Mouse (Mus musculus): ENCODE results near the gene Grin2a.
A peak's percentile ranks its signal among the peaks of the same experiment; 100 is the strongest.

Gene Grin2a

DNA sequence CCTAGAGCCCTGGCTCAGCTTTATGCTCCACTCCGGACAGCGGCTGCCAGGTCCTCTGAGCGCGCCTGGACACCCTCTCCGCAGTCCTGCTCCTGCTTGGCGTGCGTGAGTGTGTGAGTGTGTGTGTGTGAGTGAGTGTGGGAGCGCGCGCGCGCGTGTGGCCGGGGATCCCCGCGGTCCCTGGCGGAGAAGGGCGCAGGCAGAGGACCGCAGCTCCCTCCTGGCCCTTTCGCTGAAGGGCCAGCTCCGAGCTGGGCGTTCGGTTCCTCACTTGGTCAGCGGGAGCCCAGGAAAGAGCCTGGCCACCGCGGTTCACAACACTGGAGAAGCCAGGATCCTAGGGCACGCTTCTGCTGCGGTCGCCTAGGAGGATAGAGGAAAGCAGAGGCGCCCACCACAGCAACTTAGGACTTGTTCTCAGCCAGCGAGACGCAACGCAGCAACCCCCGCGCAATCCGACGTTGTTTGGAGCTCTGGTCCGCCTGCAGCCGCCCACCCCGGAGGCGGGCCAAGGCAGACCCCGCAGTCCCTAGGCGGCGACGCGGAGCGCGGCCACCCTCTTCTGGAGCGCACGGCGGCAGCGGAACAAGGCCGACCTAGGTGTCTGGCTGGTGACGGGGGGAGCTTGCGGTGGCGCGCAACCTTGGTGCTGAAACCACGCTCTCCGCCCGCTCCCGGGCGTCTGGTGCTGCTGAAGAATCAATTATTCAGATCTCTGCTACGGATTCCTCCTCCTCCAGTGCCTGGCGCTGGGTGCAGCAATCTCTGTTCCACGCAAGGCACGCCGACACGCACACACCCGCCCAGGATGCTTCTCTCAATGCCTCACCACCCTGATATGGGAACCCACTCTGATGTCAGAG, at the start of gene Grin2a:
Gene Grin2a (minus strand): TSS at position 610 of the 863 bp plus-strand sequence.
- peak; percentile 71 for DNase-seq (ENCODE audit: low read depth, low spot score)

DNA sequence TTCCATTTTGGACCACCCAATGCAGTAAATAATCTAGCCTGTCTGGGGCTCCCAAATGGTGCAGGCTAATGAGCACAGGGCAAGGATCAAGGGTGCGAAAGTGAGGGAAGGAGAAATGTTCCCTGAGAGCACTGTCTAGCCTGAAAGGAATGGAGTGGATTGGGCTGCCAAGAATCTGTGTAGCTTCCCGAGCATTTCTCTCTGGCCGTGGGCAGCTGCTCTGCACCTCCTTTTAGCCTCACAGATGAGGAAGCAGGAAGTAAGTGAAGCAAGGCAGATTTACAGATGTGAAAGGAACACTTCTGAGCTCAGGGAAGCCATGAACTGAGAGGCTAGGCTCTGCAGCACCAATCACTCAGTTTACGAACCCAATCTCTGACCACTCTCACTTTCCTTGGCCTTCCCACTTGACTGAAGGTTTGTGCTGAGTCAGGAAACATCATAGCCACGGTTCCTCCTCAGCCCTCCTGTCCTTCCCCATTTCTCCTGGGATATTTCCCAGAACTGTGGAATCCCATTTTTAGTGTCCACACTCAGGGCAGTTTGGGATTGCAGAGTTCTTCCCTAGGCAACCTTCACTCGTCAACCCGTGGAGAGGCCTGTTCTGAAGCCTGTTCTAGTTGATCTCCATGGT, 40.3 kb upstream of the Grin2a start:
- no peak for DNase-seq (ENCODE audit: low read depth, low spot score)

DNA sequence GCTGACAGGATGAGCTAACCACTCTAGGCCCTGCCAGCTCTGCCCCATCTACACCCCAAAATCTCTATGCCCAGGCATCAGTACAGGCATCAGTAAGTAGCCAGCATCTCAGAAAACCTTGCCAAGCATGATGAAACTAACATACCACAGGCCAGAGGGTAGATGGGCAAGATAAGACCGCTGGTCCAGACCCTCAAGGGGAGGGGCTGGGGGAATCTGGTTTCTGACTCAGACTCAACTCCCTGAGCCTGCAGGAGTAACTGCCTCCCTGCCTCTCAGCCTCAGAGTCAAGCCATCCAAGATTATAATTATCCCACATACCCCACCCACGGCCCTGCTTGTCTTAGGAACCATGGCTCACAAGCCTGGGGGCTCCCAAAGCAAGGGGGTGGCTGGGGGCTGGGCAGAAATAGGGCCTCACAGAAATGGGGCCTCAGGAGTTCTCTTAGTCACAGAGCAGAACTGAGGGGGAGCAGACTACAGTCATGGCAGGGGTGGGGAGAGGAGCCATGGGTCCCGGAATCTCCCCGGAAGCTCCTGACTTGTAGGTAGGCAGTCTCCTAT, 38.1 kb upstream of the Grin2a start:
- no peak for DNase-seq (ENCODE audit: low read depth, low spot score)

DNA sequence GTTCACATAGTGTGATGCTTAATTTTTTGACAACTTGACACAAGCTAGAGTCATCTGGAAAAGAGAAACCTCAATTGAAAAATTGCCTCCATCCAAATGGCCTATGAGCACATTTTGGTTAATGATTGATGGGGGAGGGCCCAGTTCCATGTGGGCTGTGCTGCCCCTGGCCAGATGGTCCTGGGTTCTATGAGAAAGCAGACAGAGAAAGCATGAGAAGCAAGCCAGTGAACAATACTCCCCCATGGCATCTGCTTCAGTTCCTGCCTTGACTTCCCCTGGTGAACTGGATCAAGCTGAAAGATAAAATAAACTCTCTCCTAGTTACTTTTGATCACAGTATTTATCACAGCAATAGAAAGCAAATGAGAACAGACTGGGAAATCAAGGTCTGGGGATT, 36.5 kb upstream of the Grin2a start:
- no peak for DNase-seq (ENCODE audit: low read depth, low spot score)

DNA sequence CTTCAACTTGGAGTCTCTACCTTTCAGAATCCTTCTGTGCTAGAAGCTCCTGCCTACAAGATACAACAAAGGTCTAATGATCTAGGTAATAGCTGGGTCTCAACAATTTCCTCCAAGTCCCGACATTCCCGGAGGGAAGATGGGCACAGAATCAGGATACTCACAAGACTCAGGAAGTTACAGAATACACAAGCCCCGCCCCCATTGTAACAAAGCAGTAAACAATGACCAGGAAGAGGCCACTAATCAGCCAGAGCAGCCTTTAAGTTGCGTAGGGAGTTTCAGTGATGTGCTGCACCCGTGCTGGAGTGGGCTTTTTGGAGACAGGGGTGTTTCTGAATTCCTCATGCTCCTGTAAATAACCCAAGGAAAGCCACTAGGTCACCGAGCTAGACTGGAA, 31.4 kb upstream of the Grin2a start:
- DNase-seq (ENCODE audit: low read depth, low spot score): peak; percentile 79

DNA sequence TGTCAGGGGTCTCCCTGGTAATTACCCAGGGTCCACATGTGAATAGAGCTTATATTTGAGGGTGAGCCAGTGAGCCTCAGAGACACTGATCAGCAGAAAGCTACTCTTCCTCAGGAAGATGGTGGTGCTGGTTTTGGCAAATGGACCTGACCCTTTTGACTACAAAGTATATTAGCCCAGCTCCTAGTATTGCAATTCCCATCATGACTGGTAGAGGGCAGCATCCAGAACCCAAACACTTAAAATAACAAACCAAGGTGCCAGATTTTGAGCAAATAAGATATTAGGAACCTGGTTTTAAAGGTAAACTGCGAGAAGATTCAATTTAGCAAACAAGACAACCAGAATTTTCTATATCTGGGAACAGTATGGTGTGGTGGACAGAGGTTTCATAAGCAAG, 14.4 kb upstream of the Grin2a start:
- DNase-seq (ENCODE audit: low read depth, low spot score): peak; percentile 54

DNA sequence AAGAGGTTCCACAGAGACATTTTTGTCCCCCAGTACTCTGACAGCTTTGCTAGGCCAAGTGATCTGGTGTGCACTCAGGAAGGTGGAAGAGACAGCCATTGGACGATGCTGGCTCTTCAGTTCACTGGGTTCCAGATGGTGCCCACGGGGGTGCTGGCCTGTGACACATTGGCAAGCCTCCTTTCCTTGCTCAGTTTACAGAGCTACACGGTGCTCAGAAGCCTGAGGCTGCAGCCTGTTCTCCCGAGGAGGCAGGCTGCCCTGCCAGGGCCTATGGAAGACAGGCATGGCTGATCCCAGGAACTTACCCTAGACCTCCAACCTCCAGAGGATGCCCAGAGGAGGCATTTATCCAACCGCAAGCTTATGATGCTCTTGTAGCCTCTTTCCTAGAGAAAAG, 10.2 kb upstream of the Grin2a start:
- no peak for DNase-seq (ENCODE audit: low read depth, low spot score)

DNA sequence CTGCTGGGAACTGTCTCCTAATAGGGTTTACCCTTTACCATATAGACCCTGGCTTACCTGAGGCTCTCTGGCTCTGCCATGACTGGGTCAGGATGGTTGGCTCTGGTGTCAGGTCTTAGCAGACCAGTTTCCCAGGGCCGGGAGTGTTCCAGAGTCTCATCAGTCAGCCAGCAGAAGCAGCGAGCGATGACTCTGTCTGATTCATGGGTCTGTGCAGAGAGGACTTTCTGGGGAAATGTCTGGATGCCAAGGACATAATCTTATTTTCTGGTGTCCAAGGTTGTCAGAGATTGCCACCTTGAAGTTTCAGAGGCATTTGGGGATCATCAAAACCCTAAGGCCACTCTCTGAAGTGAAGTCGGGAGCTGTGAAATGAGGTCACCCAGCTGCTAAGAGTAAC, 8.7 kb upstream of the Grin2a start:
- no peak for DNase-seq (ENCODE audit: low read depth, low spot score)

DNA sequence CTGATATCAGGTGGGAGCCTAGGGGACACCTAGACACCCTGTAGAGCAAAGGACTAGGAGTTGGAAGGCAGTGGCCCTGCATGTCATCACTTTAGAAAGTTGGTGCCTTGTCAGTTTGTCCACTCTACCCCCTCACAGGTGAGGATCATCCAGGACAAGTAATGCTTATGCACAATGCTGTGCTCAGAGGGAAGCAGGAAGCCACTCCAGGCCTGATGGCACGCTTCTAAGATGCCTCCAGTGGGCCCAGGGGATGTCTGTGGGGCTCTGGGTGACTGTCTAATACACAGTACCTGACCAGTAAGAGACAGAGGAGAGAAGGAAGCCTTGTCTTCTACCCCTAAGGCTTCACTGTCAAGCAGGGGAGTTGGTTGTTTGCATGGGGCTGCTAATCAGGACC, 7.6 kb upstream of the Grin2a start:
- no peak for DNase-seq (ENCODE audit: low read depth, low spot score)

DNA sequence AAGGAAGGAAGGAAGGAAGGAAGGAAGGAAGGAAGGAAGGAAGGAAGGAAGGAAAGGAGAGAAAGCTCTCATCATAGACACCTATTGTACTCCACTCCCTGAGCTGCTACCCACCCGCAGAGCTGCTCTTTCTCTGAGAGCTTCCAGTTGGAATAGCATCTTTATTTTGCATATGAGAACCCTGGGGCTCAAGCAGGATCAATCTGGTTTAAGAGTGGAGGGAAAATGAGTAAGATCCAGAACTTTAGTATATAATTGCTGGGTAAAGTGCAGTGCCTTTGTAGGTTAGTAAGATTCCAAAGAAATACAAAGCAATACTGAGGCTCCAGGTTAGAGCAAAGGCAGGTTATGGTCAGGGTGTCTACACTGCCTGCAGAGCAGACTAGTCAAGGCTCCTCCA, 6.2 kb upstream of the Grin2a start:
- DNase-seq (ENCODE audit: low read depth, low spot score): peak; percentile 93

DNA sequence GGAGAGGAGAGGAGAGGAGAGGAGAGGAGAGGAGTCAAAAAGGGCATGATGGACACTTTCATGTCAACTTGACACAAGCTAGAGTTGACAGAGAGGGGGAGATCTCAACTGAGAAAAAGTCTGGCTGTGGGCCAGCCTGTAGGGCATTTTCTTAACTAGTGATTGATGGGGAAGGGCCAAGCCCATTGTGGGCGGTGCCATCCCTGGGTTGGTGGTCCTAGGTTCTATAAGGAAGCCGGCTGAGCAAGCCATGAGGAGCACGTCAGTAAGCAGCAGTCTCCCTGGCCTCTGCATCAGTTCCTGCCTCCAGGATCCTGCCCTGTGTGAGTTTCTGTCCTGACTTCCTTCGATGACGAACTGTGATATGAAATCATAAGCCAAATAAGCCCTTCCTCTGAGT, 4.6 kb upstream of the Grin2a start:
- peak; percentile 87 for DNase-seq (ENCODE audit: low read depth, low spot score)

DNA sequence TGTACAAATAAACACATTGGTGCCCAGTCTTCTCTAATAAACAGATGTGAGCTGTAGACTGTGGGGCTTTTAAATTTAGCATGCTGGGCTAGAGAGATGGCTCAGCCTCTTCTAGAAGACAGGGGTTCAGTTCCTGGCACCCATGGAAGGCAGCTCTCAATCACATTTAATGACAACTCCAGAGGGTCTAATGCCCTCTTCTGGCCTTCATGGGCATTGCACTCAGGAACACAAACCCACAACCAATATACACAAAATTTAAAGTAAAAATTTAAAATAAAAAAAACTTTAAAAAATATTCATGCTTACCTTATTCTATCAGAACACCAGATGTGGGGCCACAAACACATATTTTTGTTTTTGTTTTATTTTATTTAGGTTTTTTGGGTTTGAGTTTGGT, 2.6 kb upstream of the Grin2a start:
- DNase-seq (ENCODE audit: low read depth, low spot score): peak; percentile 52

DNA sequence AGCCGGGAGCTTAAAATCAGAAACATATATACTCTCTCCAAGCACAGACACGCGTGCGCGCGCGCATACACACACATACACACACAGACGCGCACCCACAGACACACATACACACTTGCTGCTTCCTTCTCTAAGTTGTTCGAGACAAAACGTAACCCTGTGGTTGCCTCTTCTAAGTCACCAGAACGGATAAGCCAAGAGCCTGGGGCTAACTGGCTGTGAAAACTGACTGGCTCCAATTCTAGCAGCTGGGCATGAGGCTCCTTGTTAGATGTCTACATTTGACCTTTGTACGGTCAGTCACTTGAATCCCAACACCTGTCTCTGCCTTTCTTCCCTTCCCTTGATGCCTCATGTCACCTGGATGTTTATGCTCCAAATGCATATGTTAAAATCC, 452 bp upstream of the Grin2a start:
- no peak for DNase-seq (ENCODE audit: low read depth, low spot score)

DNA sequence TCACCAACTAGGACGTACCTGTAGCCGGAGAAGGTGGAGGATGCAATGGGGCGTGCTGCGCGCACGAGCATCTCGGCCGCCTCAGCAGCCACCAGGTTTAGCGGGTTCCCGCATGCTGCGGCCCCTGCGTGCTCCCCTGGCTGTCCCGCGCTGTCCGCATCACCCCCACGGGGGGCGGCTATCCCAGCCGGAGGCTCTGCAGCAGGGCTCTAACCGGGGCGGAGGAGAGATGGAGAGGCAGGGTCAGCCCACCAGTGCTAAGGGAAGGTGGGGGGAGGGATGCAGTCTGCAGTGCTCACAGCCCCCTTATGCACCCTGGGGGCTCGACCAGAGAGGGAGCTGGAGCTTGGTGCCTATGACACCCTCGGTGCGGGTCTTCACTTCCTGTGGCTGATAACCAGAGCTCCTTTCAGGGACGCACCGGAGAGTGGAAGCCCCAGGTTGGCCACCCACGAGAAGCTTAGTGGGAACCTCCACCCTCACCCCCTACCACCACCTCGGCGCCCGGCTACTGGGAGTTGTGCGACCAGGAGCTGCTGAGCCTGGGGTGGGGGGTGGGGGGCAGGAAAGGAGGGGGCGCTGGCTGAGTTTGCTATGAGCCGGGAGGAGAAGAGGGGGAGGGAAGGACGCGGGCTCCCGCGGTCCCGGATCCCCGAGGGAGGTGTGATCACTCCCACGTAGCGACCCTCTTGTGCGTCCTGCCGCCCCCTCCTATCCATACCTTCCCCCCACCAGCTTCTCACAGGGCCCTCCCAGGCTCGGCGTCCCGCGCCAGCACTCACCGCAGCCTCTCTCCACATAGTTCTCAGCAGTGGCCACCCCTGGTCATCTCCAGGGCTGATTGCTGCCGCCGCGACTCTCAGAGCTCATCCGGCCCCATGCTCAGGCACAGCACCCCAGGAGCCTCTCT, 1.1 kb downstream of the Grin2a start:
- DNase-seq (ENCODE audit: low read depth, low spot score): peak; percentile 39

DNA sequence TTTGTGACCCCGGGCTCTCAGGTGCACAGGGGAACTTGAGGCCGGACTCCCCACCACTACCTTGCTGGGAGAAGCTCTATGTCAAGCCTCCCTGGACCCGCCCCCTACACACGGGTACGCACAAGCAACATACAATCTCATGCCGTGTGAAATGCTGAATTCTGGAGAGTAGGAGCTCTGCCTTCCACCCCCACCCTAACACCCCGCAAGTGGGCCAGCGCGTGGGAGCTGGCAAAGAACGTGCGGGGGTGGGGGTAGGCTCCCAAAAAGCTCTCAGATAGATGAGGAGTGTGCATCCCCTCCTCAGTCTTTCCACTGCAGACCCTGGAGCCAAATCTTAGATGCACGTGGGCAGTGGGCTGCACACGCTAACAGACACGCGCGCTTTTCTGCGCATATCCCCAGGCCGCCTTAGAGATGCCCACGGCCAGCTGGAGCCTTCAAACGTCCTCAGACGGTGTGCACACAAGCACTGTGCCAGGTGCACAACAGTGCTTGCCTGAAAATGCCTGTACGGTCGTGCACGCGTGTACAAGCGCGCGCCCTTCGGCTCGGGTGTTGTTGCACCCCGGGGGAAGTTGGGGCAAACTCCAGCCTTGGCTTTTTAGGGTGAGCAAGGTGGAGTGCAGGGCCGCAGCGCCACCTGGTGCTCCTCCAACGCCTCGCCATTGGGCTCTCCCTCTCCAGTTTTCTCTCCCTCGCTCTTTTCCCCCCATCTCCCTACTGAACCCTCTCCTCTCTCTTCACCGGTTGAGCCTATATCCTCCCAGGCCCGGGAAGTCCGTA, 1.9 kb downstream of the Grin2a start:
- peak; percentile 82 for DNase-seq (ENCODE audit: low read depth, low spot score)

DNA sequence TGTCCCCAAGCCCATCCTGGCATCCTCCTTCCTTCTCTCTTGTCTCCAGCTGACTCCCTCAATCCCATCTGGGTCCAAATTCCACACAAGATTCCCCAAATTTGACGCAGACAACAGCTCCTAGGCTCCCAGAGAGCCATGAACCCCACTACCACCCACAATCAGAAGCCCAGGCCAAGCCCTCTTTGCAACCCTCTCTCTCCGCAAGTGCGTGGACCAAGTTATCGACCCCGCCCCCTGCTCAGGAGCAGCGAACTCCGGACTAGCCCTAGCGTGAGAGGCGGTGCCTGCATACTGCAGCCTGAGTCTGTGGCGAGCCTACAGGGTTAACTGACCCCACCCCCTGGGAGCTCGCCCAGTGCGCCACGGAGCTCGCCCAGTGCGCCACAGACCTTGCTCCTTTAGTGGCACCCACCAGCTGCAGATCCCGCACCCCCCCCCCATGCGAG, 2.6 kb downstream of the Grin2a start:
- DNase-seq (ENCODE audit: low read depth, low spot score): peak; percentile 87

DNA sequence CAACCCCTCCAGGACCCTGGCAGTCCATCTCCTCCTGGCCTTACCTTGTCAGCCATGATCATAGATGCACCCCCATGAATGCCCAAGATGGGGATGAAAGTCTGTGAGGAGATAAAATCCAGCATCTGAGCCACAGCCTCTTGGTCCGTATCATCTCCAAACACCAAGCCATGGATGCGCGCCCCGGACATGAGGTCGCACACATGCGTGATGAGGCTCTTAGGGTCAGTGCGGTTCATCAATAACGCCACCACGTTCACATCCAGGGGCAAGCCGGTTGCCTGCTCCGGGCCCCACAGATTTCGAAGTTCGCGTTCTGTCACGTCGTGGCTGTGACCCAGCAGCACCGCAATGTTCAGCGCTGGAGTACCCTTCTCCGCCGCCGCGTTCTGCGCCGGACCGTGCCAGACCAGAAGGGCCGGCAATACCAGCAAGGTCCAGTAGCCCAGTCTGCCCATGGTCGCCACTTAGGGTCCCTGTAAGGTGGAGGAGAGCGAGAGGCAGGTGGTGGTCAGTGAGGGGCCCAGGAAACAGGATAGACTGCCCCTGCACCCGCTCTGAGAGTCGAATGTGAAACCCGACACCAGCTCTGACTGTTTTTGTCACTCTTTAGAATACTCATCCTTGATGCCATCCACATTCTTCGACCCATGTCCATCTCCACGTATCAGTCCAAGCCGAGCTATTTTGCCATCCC, 3.1 kb downstream of the Grin2a start:
- DNase-seq (ENCODE audit: low read depth, low spot score): no peak

DNA sequence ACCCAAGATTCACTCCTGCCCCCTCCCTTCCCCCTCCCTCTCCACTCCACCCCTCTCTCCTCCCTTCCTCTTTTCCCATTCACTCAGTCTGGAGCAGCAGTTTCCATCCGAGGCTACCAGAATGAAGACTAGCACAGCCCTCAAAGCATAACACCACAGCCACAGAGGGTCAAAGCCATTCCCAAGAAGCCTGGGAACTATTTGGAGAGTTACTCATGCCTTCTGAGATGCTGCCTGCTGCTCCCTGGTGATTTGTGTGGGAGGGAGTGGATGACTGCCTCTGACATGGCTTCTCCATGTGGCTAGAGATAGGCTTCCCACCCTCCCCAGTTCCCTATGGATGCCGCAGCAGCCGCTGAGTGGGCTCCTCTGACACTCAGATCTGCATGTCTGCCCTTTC, 10.3 kb downstream of the Grin2a start:
- no peak for DNase-seq (ENCODE audit: low read depth, low spot score)

DNA sequence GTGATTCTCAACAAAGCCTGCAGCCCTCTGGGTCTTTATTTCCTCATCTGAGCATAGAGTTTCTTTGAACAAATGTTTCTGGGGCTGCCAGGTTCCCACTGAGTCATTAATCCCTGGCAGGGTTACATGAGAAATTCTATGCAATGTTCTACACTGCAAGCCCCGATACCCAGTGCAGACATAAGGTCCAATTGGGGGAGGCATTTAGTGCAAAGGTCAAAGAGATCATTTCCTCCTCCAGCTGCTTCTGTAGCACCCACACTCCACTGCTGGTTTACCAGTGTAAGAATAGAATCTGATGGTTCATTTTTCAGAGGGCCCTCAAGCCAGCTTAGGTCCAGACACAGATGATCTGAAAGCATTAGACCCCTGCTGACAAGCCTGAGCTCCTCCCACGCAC, 14.7 kb downstream of the Grin2a start:
- DNase-seq (ENCODE audit: low read depth, low spot score): no peak

DNA sequence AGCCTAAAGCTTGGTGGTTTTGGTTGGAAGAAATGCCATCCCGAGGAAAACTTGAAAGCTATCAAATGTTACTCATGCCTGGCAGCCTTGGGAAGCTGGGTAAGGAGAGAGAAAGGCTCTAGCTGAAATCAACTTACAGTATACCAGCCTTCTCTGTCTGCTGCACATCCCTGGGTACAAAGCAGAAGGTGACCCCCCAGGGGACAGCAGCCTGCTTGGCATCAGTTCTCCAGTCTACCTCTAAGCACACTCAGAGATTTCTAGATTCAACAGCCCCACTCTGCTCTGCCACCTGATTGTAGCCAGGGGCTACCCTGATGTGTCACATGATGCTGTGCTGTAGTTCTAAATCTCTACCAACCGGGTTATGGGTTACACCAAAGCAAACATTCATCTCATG, 17.2 kb downstream of the Grin2a start:
- DNase-seq (ENCODE audit: low read depth, low spot score): no peak

All from R1 (cell line).